ENCODE assay signal across 15 mouse cellular contexts in genomic region chr7:44883036-44883435, GRCm38 (mm10). TPM values are rescaled to one million over a fixed set of nuclear protein-coding genes. Genes with fewer than 3 reads are reported as not detected.
DNase-seq lines count a peak whose midpoint lies in the region.
"Had no signal": no experiment of that assay in that cellular context is flagged by ENCODE, and none has a peak within 500 bp of the region (broad histone marks: within the 10 kb centered on the region; RNA-seq: fewer than 3 reads in every experiment).

No protein-coding gene starts in this region.

- peak; percentile 65 to 86 for DNase-seq in adrenal gland, adult (ENCODE audit: inconsistent age in 2 of 2, low spot score in 1 of 2)
- no peak for DNase-seq in adrenal gland, postnatal 4 days (ENCODE audit: low spot score in 2 of 2)
- peak; percentile 67 for DNase-seq in adrenal gland, adult 8-10 months
- peak; percentile 73 for DNase-seq in adrenal gland, postnatal 14 days
- peak; percentile 73 to 80 for DNase-seq in adrenal gland, postnatal 36 days
- DNase-seq in thymus, adult 18-20 months = no peak
- no peak for DNase-seq in spleen, adult 18-20 months
- DNase-seq: B cell, adult 2 months; cerebellum, adult 11 months; cerebellum, adult 18-20 months; cerebellum, adult 8-10 months; cerebellum, adult 9-11 months; cerebellum, postnatal 14 days; cerebellum, postnatal 36 days; embryo, embryonic 11 days had no signal

RNA-seq across cellular contexts. Expression of gene Med25, which starts 9.5 kb away (rescaled TPM):
- total RNA-seq in adrenal gland, postnatal 4 days (2021) = 100 to 1,000 TPM; 117 to 121 TPM
- total RNA-seq in adrenal gland, adult 8-10 months (2022) = 100 to 1,000 TPM in 2 of 4 experiments, 10 to 100 TPM in 2; 85.0 to 118 (median 96.5) TPM
- 75.3 and 87.2 TPM in 2 replicates for total RNA-seq in adrenal gland, postnatal 14 days (2021)
- total RNA-seq in adrenal gland, postnatal 36 days (2021) = 10 to 100 TPM; 86.1 to 97.1 TPM

RNA-seq across cellular contexts. Expression of gene Fuz, which starts 12.8 kb away (rescaled TPM):
- total RNA-seq in adrenal gland, postnatal 4 days (2021) = 10 to 100 TPM; 24.6 to 26.7 TPM
- 10 to 100 TPM; 27.2 to 46.8 (median 38.4) TPM for total RNA-seq in adrenal gland, adult 8-10 months (2022)
- 23.5 and 24.8 TPM in 2 replicates for total RNA-seq in adrenal gland, postnatal 14 days (2021)
- total RNA-seq in adrenal gland, postnatal 36 days (2021) = 10 to 100 TPM; 24.9 to 25.8 TPM

RNA-seq across cellular contexts. Expression of gene Ptov1, which starts 13.4 kb away (rescaled TPM):
- 100 to 1,000 TPM; 385 to 394 TPM for total RNA-seq in adrenal gland, postnatal 4 days (2021)
- total RNA-seq in adrenal gland, adult 8-10 months (2022) = 100 to 1,000 TPM; 273 to 304 (median 292) TPM
- total RNA-seq in adrenal gland, postnatal 14 days (2021) = 239 and 241 TPM in 2 replicates
- total RNA-seq in adrenal gland, postnatal 36 days (2021) = 100 to 1,000 TPM; 215 to 274 TPM

RNA-seq across cellular contexts. Expression of gene Pnkp, which starts 26.1 kb away (rescaled TPM):
- 10 to 100 TPM; 50.8 to 54.6 TPM for total RNA-seq in adrenal gland, postnatal 4 days (2021)
- total RNA-seq in adrenal gland, adult 8-10 months (2022) = 10 to 100 TPM; 46.6 to 56.6 (median 53.6) TPM
- 35.2 and 45.1 TPM in 2 replicates for total RNA-seq in adrenal gland, postnatal 14 days (2021)
- total RNA-seq in adrenal gland, postnatal 36 days (2021) = 10 to 100 TPM; 41.7 to 50.6 TPM

RNA-seq across cellular contexts. Expression of gene Tbc1d17, which starts 34.2 kb away (rescaled TPM):
- total RNA-seq in adrenal gland, postnatal 4 days (2021) = 10 to 100 TPM; 87.9 to 92.0 TPM
- total RNA-seq in adrenal gland, adult 8-10 months (2022) = 10 to 100 TPM; 69.4 to 94.9 (median 86.1) TPM
- total RNA-seq in adrenal gland, postnatal 14 days (2021) = 58.8 and 66.1 TPM in 2 replicates
- total RNA-seq in adrenal gland, postnatal 36 days (2021) = 10 to 100 TPM; 54.1 to 73.4 TPM

Comparison
In these comparisons a context has a peak if more than half of its experiments do, and no peak if none do; other contexts are left out.
1. DNase-seq: peak in adrenal gland, adult (2 of 2), adrenal gland, adult 8-10 months (single experiment), adrenal gland, postnatal 14 days (single experiment) and adrenal gland, postnatal 36 days (2 of 2); none in adrenal gland, postnatal 4 days (0 of 2), thymus, adult 18-20 months (0 of 2) and spleen, adult 18-20 months (0 of 2).